Mouse (Mus musculus) left cerebral cortex, postnatal 25 days (tissue): ENCODE measurements around the gene Gpc4. TPM values are rescaled to one million over a fixed set of nuclear protein-coding genes. Genes with fewer than 3 reads are reported as not detected.
A peak's percentile ranks its signal among the peaks of the same experiment; 100 is the strongest.

Experiments
- DNase-seq, 2 experiments: peaks; one replicate each; pipeline ENCODE4 v3.0.0; 2022; ENCODE audit warnings: low spot score in 2 of 2, mixed read lengths in 1 of 2
- intact Hi-C: fragments of 180-260 bp; cut with DNase I; formaldehyde crosslinking; loops from one replicate; pipeline ENCODE4 v1.15.1; 2025
- total RNA-seq, 2 experiments: library from RNA; stranded (reverse); gene quantifications; 2 replicates each; pipeline ENCODE4 v1.2.3; 2021

Gpc4 gene
- 10 to 100 TPM; 21.2 to 23.0 TPM for total RNA-seq

DNA sequence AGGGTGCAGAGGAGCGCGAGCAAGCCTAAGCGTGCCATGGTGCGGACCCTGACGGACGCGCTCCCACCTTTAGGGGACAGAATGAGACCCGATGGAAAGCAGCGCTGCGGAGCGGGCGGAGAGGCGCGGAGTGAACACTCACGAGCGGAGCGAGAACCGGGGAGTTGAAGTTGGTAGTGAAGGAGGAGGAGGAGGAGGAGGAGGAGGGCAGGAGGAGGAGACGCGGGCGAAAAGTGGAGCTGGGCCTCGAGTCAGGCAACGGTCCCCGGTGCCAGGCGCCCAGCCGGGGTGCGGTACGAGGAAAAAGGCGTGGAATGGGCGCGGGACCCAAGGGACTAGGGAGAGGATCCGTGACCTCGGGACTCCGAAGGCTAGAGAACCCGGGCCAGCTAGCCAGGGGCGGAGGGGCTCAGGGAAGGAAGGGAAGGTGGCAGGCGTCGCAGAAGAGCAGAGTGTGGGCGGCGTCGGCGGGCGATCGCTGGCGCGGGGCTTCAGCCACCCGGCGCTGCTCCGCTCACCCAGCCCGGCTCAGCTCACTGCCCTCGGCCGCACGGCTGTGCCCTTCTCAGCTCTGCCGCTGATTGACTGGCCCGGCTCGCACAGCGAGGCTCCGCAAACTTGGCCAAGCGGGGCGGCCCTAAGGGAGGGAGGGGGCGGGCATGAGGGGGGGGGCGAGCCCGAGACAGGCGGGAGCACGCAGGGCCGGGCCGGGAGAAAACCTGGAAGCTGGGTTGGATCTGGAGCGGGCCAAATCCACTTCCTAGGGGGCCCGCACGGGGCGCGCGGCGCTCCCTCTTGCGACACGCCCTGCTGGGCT is at the start of gene Gpc4:
Gene Gpc4, minus strand, starts transcription at position 515 of the 817 bp plus-strand sequence.
- intact Hi-C loops = no loop called here
- peak; percentile 32 to 49 for DNase-seq

DNA sequence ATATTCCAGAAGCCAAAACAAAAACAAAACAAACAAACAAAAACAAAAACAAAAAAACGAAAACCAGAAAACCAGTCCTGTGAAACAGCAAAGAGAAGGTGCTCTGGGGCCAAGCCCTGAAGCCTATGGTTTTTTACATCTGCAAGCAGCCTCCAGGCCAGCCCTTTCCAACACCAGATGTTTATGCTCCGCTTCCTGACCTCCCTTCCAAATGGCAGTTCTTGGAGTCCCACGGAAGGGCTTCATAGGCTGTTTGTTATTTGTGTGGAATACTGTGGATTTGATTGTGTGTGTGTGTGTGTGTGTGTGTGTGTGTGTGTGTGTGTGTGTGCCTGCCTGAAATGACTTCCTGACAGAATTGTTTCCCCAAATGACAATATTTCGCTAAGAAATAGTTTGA is 47.8 kb upstream of the Gpc4 start:
- intact Hi-C loops = no loop called here

DNA sequence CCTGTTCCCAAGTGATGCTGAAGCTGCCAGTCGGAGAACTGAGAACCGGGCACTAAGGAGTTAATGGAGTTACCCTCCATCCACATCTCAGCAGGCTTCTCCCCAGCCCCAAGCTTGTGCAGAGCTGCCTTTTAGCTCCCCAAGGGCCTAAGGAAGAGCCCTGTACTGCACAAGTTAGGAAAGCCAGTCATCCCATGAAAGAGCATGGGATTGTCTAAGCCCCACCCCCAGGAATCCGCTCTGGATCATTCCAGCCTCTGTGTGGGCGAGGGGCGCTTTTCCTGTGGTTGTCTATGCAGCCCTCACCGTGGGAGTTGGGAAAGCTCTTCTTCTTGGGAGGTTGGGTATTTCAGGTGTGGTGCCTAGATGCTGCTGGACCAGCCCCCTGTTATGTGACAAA is 34.8 kb upstream of the Gpc4 start:
- intact Hi-C loops = no loop called here
- DNase-seq = no peak

More for the DNA sequence above, 47.8 kb upstream of the Gpc4 start:
- DNase-seq = no peak

DNA sequence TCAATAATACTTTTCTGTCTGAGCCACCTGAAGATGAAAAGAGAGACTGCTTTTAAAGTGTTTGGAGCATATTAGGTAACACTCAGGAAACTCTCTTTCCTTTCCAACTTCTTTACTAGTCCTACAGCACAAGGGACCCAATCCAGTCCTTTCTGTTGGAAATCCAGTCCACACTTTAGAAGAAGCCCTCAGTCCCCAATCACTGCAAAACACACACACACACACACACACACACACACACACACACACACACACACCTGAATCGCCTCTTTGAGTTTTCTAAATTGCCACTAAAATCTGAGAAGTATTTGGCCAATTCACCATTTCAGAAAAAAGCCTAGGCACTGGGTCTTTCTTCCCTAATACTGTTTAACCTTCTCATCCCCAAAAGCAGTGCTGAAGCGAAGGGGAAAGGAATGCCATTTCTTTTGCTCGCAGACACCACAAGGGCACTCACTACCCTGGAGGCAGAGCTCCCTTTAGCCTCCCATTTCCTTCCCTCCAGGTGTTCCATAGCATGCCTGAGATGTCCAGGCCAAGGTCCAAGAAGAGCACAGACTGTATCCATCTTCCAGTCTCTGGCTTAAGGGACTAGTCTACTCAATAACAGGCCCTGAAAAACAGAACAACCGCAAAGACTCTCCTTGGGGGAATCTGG is 28.4 kb upstream of the Gpc4 start:
- DNase-seq = no peak
- intact Hi-C loops = no loop called here

DNA sequence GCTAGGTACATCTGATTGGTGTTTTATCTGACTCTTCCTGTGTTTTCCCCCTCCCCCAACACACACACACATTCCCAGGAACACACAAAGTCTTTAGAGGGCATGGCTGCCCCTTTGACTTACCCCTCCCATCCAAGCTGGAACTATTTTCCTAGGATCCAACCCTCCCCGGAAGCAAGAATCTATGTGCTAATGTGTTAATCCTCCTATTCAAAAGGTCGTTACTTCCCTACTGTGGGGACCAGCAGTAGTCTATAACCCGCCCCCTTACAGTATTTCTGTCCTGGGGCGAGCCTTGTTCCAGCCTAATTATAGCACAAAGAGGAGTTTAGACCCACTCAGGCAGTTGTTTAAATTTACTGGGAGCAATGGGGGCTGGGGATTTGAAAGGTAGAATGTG is 24.0 kb upstream of the Gpc4 start:
- intact Hi-C loops = no loop called here

DNA sequence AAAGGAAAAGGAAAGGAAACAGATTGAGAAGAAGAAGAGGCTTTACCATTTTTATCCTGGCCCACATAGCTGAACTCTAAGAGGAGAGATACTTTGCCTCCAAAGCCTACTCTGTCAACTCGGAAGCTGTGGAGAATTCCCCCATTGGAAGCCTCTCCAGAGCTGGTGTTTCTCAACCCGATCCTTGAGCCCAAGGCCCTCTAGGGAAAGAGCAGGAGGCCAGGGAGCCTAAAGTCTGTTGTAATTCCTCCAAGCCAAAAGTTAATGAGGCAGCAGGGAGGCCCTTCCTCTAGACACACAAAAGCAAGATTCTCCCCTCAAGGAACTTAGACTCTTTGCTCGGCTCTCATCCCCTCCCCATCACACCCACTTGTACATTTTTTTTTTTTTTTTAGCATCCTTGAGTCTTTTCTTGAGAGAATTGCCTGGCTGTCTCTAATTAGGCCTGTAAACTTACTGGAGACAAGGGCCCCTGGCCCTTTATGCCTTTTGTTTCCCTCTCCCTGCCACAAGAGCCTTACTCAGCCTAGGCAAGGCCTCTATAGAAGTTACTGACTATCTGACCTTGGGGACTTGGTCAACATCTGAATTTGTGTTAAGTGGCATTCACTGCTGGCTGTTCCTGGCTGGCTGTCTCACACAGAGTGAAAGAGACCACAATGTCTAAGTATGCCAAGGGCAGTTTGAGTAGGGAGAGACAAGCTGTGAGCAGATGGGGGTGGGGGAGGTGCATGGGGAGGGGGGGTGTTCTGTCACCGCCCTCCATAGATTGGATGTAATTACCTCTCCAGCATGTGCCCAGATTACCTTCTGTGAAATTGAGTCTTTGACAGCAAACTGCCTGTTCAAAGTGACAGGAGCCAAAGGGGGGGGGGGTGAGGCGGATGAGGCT is 18.7 kb upstream of the Gpc4 start:
- intact Hi-C loops = loop anchor here (5.0 kb wide), 1 partner anchor 119 kb away; no protein-coding TSS in a partner anchor
- no peak for DNase-seq

More for the DNA sequence above, 24.0 kb upstream of the Gpc4 start:
- no peak for DNase-seq

DNA sequence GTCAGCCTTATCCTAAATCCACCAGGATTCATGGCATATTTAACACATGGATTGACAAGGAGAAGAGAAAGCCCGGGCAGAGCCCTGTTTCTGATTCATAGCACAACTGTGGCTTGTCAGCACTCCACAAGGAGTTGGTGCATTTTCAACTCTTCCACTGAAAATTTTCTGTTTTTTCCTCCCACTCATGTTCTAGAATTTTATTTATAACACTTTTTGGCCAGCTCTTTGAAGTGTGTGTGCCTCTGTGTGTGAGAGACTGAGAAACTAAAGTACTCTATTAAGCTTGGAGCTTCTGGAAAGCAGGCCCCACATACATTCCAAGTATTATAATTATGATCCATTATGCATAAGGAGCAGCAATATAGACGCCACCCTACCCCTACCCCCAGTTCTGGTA is 16.3 kb upstream of the Gpc4 start:
- intact Hi-C loops = loop anchor here (5.0 kb wide), 1 partner anchor 121 kb away; no protein-coding TSS in a partner anchor
- peak in 1 of 2 experiments; percentile 63 for DNase-seq

DNA sequence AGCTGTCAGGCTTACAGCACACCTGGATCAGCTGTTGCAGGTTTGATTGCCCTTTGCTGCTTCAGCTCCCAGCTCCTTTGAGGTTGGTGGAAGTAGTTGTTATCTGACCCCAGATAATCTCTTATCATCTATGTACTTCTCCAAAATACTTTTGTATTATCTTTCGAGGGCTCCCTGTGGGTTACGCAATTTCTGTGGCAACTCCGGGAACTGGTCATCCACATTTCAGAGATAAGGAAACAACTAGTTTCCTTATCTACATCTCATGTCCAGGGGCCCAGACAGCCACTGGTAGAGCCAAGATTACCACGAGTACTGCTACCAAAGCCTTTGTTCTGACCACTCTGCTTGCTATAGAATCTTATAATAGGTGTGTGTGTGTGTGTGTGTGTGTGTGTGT is 12.0 kb upstream of the Gpc4 start:
- intact Hi-C loops = no loop called here
- no peak for DNase-seq

DNA sequence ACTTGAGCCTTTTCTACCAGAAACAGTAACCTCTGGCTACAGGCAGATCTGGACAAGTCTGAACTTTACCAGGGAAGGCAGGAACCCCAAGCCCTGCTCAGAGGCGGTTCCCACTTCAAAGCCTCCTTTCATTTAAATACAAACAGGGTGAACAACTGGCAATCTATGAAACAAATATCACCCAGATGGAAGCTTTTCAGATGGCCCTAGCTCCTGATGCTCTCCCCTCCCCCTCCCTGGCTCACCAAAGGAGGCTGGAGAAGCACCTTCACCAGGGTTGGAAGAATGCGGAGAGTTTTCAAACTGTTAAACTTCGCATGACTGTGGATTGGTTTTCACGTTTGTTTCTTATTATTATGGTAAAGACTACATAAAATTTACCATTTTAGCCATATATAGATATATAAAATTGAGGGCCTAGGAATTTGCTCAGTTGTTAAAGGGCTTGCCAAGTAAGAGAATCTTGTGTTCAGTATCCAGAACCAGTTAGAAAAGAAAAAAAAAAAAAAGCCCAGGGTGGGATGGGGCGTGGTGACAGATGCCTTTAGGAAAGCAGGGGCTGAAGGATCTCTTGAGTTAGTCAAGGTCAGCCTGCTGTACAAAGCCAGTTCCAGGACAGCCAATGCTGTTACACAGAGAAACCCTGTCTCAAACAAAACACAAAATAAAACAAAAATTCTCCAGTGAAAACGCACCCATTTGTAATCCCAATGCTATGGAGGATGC is 2.6 kb upstream of the Gpc4 start:
- intact Hi-C loops = no loop called here
- no peak for DNase-seq

DNA sequence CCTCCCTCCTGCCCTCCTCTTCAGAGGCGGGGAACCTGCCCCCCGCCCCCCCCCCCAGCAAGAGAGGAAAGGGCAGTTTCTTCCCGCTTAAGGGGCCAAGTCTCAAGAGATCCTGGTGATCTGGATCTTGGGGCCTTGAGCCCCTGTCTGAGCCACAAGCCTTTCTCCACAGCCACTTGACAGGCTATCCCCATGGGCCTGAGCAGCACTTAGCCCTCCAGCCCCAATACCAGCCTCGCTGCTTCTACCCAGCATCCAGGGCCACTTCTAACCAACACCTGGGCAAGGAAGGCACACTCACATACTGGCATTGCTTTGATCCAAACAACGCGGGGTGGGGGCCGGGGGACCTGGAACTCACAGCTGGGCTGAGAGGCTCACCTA is 495 bp upstream of the Gpc4 start:
- DNase-seq = no peak
- intact Hi-C loops = no loop called here

DNA sequence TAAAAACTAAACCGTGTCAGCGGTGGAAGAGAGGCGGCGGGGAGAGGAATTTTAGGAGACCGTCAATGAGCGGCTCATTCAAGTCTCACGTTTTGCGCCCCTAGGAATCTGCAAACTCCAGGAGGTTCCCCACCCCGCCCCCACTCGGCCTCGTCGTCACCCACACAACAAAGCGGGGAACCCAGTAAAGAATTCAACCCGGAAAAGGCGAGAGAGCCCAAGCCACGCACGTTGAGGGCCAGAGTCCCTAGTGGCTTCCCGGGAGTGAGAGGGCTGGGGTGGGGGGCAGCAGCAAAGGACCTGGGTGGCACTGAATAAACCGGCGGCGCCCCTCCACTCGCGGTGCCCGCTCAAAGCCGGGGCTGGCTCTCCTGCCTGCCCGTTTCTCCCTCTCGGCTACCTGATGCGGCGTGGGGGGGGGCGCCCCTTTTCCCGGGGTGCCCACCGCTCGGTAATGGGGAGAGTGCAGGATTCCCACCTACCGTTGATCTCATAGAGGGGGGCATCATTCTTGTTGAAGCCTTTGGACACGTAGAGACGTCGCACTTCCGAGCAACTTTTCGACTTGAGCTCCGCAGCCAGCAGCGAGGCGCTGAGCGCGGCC is 816 bp downstream of the Gpc4 start:
- intact Hi-C loops = no loop called here
- DNase-seq = no peak

DNA sequence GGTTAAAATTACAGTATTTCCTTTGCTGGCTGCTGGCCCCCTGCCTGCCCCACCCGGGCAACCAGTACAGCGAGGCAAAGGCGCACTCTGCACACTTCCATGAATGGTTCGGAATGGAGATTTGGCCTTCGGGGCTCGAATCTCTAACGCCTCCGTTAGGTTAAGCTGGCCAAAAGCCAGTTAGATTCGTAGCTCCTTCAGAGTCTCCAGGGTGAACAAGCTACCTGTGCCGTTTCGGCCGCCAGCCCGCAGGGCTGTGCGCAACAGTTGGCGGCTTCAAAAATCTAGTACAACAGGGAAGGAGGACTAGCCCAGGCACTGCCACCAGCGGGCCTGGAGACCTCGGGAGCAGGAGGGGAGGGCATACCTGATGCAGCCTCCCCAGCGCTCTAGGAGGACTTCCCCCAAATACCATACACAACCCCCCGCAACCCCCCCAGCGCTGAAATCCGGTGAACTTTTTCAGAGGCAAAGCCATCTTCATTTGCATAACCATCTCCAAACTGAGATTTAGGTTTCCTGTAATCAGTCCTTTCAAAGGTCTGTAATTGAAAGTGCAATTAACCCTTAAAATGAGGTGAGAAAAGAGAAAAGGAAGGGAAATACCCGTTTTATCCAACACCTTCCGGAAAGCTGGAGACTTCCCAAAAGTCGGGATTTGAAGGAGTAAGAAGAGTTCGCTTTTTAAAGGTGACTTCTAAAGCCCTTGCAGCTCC is 1.5 kb downstream of the Gpc4 start:
- intact Hi-C loops = no loop called here
- DNase-seq = no peak

DNA sequence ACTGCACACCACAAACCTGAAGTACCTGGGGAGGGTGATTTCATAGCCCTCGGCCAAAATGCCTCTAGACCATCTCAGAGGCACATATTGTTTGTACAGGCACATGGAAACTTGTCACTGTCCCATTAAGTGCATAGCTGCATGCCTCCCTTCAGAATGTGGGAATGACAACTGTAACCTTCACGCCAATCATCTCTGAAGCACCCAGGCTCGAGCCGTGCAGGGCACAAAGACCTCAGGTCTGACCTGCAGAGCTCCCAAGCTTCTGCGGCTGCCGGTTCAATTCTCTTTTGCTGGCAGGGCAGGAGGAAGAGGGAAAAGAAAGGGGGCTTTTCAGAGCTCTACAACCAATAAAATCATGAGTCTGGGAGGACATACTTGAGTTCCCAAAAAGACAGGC is 2.3 kb downstream of the Gpc4 start:
- intact Hi-C loops = no loop called here
- no peak for DNase-seq

DNA sequence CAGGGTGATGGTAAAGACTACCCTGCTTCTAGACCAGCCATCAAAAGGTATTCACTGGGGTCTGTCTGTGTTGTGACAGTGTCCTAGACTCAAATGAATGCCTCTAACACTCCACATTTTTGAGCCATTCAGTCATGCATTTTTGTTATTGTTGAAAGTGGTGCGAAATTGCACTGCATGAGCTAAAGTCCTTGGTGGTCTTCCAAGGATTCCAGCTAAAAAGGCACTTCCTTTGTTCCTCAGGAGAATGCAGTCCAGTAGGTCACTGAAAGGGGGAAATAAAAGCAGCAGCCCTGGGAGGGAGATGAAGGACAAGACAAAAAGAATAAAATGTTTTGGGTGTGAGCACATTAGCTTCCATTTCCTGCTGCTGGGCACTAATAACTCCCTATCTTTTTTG is 2.8 kb downstream of the Gpc4 start:
- no peak for DNase-seq
- intact Hi-C loops = no loop called here

DNA sequence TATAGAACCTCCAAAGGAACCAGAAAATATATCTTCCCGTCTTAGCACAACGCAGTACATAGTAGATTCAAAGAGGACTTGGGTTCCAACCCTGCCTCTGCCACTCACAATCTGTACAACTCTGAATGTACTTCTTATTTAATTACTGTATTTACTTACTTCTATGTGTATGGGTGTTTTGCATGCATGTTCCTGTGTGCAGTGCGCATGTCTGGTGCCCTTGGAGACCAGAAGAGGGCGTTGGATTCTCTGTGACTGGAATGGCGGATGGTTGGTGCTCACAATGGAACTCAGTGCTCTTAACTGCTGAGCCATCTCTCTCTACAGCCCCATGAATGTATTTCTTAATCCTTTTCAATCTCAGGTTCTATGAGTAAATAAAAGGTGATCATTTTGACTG is 5.4 kb downstream of the Gpc4 start:
- intact Hi-C loops = no loop called here

DNA sequence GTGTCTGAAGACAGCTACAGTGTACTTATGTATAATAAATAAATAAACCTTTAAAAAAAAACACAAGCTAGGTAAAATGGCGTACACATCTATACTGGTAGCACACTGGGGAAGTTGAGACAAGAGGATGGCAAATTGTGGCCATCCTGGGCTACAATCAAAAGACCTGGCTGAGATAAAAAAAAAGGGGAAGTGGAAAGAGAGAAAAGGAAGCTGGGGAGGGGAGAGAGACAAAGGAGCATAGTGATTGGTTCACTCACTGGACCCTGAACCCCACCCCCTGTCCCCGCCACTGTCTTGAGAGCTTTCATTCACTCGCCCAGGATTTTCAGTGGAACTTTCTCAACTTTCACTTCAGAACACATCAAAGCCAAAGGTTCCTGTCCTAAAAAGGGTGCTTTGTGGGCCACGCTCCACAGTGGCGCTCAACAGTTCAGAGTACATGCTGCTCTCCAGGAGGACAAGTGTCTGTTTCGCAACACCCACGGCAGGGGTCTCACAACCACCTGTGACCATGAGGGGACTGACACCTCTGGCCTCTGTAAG is 9.6 kb downstream of the Gpc4 start:
- intact Hi-C loops = no loop called here
- DNase-seq = no peak

More for the DNA sequence above, 5.4 kb downstream of the Gpc4 start:
- no peak for DNase-seq

DNA sequence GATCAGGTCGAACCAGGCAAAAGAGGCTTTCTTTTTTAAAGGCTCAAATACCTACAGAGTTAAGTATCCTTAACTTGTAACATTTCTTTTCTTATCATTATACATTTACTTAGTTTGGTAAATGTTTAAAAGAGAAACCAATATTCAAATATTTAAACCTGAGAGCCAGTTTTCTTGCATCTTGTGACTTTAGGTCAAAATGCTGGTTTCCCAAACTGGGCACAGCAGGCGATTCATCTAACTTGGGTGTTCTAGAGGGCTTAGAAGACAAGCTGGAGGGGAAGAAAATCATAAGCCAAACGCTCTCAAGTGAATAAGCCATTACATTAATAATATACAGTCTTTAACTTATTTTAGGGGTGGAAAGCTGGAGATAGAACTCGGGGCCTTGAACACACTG is 10.2 kb downstream of the Gpc4 start:
- intact Hi-C loops = no loop called here
- no peak for DNase-seq

DNA sequence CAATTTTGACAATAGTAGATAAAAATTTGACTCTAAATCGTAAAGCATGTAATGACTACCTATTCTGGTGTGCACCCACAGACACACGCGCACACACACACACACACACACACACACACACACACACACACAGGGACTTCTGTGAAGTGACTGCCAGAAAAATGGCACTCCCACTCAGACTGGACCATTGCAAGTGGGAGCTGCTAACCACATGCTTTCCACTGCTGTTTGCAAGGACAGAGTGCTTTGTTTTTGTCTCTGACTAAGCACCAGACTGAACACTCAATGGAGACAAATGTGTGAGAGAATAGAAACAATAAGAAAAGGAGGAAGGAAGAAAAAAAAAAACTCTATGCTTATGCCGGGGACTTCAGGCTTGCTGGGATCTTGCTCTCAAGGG is 11.6 kb downstream of the Gpc4 start:
- intact Hi-C loops = no loop called here
- DNase-seq = peak; percentile 11 to 73
